Mouse (Mus musculus): ENCODE results near the gene Prr5l. TPM values are rescaled to one million over a fixed set of nuclear protein-coding genes. Genes with fewer than 3 reads are reported as not detected.

Prr5l gene
- polyA plus RNA-seq, 1 experiment from 2014 or later = 5.7 TPM

DNA sequence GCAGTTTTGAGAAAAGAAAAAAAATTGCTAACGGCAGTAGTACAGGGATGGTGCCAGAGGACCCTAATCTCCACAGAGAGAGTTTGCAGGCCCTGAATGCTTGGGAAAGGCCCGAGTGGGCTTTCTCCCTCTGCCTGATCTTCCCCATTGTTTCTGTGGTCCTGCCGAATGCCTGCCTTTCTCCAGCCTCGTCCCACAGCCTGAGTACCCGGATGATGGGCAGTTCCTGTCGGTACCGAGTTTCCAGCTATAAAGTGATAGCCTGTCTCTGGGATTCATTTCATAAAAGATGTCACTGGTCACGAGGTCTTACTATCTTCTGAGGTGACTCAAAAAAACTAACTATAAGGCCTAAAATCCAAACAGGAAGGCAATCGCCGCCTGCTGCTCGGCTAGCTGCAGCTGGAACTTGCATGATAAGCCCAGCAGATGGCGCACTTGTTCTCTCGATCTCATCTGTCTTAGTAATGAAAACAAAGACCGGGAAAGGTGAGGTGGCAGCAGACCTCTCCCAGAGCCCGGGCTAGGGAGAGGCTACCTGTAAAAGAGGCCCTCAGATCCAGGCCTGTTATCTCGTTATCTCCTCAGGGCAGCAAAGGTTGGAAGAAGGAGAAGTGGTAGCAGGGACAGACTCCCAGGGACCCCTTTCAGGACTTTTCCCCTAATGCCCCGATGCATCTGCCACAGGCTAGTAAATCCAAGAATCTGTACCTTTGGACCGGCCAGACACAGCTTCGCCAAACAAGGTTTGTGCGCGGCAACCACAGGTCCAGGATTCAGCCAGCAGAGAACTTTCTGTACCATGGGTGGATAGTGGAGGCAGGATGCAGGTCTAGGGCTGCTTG is 22.9 kb upstream of the Prr5l start:
- Histone ChIP-seq H3K4me2 (peak overlapping the region; percentile 37), H3K4me1 (replicated peaks) (peaks cover 38% of the 10 kb centered on the region), H3K4me3 (no peak overlapping the region), H3K36me3 (peaks cover 21% of the 10 kb centered on the region), H3K27me3 (no peaks in the 10 kb centered on the region), H3K9me3 (peaks cover 3% of the 10 kb centered on the region; the same call in 1 of the 2 replicates), H3K27ac (peak overlapping the region; percentile 52; the same call in 1 of the 2 replicates), H3K9ac (peak overlapping the region; percentile 61)
- ATAC-seq (ENCODE audit: low FRiP score) = peak; percentile 79
- WGBS = 22% methylated on average over 21 of the region's 21 CpGs

GRCm38 (mm10) chr2:101902196-101902595 is 19.4 kb upstream of the Prr5l start:
- H3K4me2 ChIP-seq = no peak overlapping the region
- no peaks in the 10 kb centered on the region for H3K27me3 ChIP-seq
- 76% methylated on average over 4 of the region's 4 CpGs for WGBS
- ATAC-seq (ENCODE audit: low FRiP score) = no peak
- H3K9ac ChIP-seq = no peak overlapping the region
- H3K27ac ChIP-seq = peak overlapping the region; percentile 30; the same call in 1 of the 2 replicates
- no peaks in the 10 kb centered on the region for H3K9me3 ChIP-seq
- H3K4me3 ChIP-seq = no peak overlapping the region
- peaks cover 22% of the 10 kb centered on the region for H3K4me1 ChIP-seq (replicated peaks)
- H3K36me3 ChIP-seq = peaks cover 29% of the 10 kb centered on the region

- no peak overlapping the region for H3K4me3 ChIP-seq
- no peaks in the 10 kb centered on the region for H3K27me3 ChIP-seq
- H3K9me3 ChIP-seq = no peaks in the 10 kb centered on the region
- peaks cover 30% of the 10 kb centered on the region for H3K4me1 ChIP-seq (replicated peaks)
- no peak overlapping the region for H3K9ac ChIP-seq
- no peak overlapping the region for H3K27ac ChIP-seq
- peaks cover 41% of the 10 kb centered on the region for H3K36me3 ChIP-seq
- ATAC-seq (ENCODE audit: low FRiP score) = no peak
- 59% methylated on average over 10 of the region's 10 CpGs for WGBS
- H3K4me2 ChIP-seq = no peak overlapping the region
These were observed 13.8 kb upstream of the Prr5l start for GRCm38 (mm10) chr2:101896425-101897204.

DNA sequence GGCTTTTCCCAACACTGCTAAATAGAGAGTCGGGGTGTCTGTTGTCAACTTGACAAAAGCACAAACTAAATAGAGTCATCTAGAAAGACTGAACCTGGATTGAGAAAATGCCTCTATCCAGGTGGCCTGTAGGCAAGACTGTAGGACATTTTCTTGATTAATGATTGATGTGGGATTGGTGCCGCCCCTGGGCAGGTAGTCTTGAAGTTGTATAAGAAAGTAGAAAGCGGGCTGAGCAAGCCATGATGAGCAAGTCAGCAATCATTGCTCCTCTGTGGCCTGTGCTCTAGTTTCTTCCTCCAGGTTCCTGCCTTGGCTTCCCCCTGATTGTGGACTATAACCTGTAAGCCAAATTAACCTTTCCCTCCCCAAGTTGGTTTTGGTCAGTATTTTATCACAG is 11.3 kb upstream of the Prr5l start:
- Histone ChIP-seq H3K4me3 (no peak overlapping the region), H3K36me3 (peaks cover 20% of the 10 kb centered on the region), H3K27me3 (no peaks in the 10 kb centered on the region), H3K9ac (no peak overlapping the region), H3K4me1 (replicated peaks) (peaks cover 41% of the 10 kb centered on the region), H3K9me3 (no peaks in the 10 kb centered on the region), H3K4me2 (no peak overlapping the region), H3K27ac (no peak overlapping the region)
- no peak for ATAC-seq (ENCODE audit: low FRiP score)
- 96% methylated on average over 3 of the region's 3 CpGs for WGBS

- Histone ChIP-seq H3K9me3 (no peaks in the 10 kb centered on the region), H3K27me3 (no peaks in the 10 kb centered on the region), H3K9ac (0 out of 2 replicates have a peak overlapping the region, but pooled peaks have one; percentile 25), H3K27ac (peak overlapping the region; percentile 61), H3K36me3 (peaks cover 9% of the 10 kb centered on the region; the same call in 1 of the 2 replicates), H3K4me1 (replicated peaks) (peaks cover 42% of the 10 kb centered on the region), H3K4me3 (no peak overlapping the region), H3K4me2 (no peak overlapping the region)
- peak; percentile 14; the same call in 1 of the 2 replicates for ATAC-seq (ENCODE audit: low FRiP score)
- WGBS = 27% methylated on average over 7 of the region's 7 CpGs
These were observed 8.3 kb upstream of the Prr5l start for GRCm38 (mm10) chr2:101891143-101891542.

GRCm38 (mm10) chr2:101888886-101889285 is 6.1 kb upstream of the Prr5l start:
- no peaks in the 10 kb centered on the region for H3K9me3 ChIP-seq
- no peak overlapping the region for H3K27ac ChIP-seq
- no peak overlapping the region for H3K4me2 ChIP-seq
- WGBS = 94% methylated on average over 8 of the region's 8 CpGs
- H3K36me3 ChIP-seq = no peaks in the 10 kb centered on the region; the same call in 1 of the 2 replicates
- H3K4me3 ChIP-seq = no peak overlapping the region
- H3K4me1 ChIP-seq (replicated peaks) = peaks cover 28% of the 10 kb centered on the region
- no peak overlapping the region for H3K9ac ChIP-seq
- H3K27me3 ChIP-seq = no peaks in the 10 kb centered on the region
- no peak for ATAC-seq (ENCODE audit: low FRiP score)

DNA sequence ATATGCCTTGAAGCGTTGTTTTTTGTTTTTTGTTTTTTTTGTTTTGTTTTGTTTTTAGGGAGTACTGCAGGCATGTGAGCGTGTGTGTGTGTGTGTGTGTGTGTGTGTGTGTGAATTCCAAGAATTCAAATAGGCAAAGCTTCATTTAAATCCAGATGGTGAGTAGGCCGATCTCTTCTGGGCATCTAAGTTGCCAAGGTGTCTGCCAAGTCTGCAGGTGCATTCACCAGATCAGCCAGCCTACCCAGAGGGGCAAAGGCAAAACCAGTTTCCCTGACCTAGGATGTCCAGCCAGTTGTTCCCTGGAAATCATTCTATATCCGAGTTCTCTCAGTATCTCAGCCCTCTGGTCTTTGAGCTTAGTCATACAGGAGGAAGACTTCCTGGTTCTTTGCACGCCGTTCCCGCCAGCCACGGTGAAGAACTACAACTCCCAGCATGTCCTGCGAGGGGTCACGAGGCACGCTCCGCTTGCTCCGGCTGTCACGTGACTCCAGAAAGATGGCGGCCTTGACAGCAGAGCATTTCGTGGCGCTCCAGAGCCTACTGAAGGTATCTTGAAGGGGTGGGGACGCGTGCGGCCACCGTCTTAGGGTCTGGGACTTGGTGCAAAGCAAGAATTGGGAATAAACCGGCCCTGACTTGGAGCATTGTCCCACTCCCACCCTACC is 3.1 kb upstream of the Prr5l start, which contains the start of gene Commd9:
Gene Commd9 (plus strand): TSS at position 480 of the 671 bp plus-strand sequence.
- peak; percentile 93 for ATAC-seq (ENCODE audit: low FRiP score)
- Histone ChIP-seq H3K9me3 (no peaks in the 10 kb centered on the region), H3K36me3 (no peaks in the 10 kb centered on the region), H3K4me3 (peak within 1 kb of the TSS; percentile 69), H3K27ac (peak within 1 kb of the TSS; percentile 83), H3K9ac (peak within 1 kb of the TSS; percentile 81), H3K4me2 (peak within 1 kb of the TSS; percentile 77), H3K4me1 (replicated peaks) (peaks cover 26% of the 10 kb centered on the region), H3K27me3 (0 out of 2 replicates have a peak, but pooled peaks cover 9% of the 10 kb centered on the region)
- WGBS = 12% methylated on average over 22 of the region's 22 CpGs

DNA sequence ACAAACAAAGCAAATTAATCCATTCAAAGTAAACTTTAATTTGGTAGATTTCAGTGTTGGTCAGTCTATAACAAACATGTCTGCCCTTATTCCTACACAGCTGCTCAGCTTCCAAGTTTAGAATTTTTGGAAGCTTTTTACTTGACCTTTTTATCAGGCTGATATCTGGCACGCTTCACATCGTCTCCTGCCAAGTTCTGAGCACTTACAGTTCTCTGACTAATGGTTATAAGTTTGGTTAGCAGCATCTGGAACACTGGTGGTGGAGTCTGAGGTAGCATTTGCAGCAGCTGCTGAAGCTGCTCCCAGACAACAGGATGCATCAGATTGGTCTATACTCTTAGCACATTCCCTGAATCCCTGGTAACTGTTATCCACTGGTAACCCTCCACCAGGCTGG is 1.5 kb upstream of the Prr5l start:
- no peak for ATAC-seq (ENCODE audit: low FRiP score)
- no peak overlapping the region for H3K4me2 ChIP-seq
- no peak overlapping the region for H3K9ac ChIP-seq
- H3K4me3 ChIP-seq = no peak overlapping the region
- no peak overlapping the region for H3K27ac ChIP-seq
- 83% methylated on average over 2 of the region's 2 CpGs for WGBS
- H3K36me3 ChIP-seq = no peaks in the 10 kb centered on the region
- H3K9me3 ChIP-seq = no peaks in the 10 kb centered on the region
- peaks cover 21% of the 10 kb centered on the region for H3K4me1 ChIP-seq (replicated peaks)
- peaks cover 16% of the 10 kb centered on the region for H3K27me3 ChIP-seq

- Histone ChIP-seq H3K9ac (no peak overlapping the region), H3K27ac (no peak overlapping the region), H3K4me2 (no peak overlapping the region), H3K27me3 (peaks cover 36% of the 10 kb centered on the region), H3K36me3 (no peaks in the 10 kb centered on the region), H3K9me3 (no peaks in the 10 kb centered on the region), H3K4me1 (replicated peaks) (peaks cover 10% of the 10 kb centered on the region), H3K4me3 (no peak overlapping the region)
- 93% methylated on average over 9 of the region's 9 CpGs for WGBS
- no peak for ATAC-seq (ENCODE audit: low FRiP score)
These were observed 1.2 kb downstream of the Prr5l start for GRCm38 (mm10) chr2:101881471-101882162.

DNA sequence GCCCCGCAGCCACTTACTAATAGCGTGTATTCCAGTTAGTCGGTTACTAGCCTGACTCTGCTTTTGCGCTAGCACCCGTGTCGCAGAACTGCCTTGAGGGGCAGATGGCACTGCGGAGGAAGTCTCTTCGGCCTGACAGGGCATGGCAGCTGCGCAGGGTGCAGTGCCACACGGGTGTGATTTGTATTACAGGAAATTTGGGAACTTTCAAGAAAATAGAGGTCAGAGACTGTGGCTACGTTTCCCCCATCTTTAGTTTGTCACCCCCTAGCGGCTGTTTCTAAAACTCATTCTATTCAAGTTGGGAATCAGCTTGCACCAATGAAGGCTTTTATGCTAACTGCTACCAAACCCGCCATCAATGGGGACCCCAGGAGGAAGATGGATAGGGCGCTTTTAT is 11.6 kb downstream of the Prr5l start:
- WGBS = 28% methylated on average over 14 of the region's 14 CpGs
- no peak overlapping the region for H3K9ac ChIP-seq
- H3K9me3 ChIP-seq = no peaks in the 10 kb centered on the region
- H3K36me3 ChIP-seq = no peaks in the 10 kb centered on the region
- H3K4me1 ChIP-seq (replicated peaks) = no peaks in the 10 kb centered on the region
- H3K27ac ChIP-seq = no peak overlapping the region
- H3K4me3 ChIP-seq = no peak overlapping the region
- no peak for ATAC-seq (ENCODE audit: low FRiP score)
- peak overlapping the region; percentile 36 for H3K4me2 ChIP-seq
- no peaks in the 10 kb centered on the region for H3K27me3 ChIP-seq

- no peak for ATAC-seq (ENCODE audit: low FRiP score)
- no peak overlapping the region for H3K4me2 ChIP-seq
- H3K9me3 ChIP-seq = no peaks in the 10 kb centered on the region
- no peaks in the 10 kb centered on the region for H3K4me1 ChIP-seq (replicated peaks)
- no peaks in the 10 kb centered on the region for H3K36me3 ChIP-seq
- H3K27me3 ChIP-seq = no peaks in the 10 kb centered on the region
- H3K27ac ChIP-seq = no peak overlapping the region
- 94% methylated on average over 4 of the region's 4 CpGs for WGBS
- H3K4me3 ChIP-seq = no peak overlapping the region
- H3K9ac ChIP-seq = no peak overlapping the region
These were observed 14.1 kb downstream of the Prr5l start for GRCm38 (mm10) chr2:101868683-101869082.
